Mouse (Mus musculus): Measurements from ENCODE around the gene Gm17604. TPM values are rescaled to one million over a fixed set of nuclear protein-coding genes. Genes with fewer than 3 reads are reported as not detected.

Gm17604 gene
- not detected for total RNA-seq (2021)
- long read RNA-seq, experiment 1 = 0 reads
- long read RNA-seq, experiment 2 = 0 reads

DNA sequence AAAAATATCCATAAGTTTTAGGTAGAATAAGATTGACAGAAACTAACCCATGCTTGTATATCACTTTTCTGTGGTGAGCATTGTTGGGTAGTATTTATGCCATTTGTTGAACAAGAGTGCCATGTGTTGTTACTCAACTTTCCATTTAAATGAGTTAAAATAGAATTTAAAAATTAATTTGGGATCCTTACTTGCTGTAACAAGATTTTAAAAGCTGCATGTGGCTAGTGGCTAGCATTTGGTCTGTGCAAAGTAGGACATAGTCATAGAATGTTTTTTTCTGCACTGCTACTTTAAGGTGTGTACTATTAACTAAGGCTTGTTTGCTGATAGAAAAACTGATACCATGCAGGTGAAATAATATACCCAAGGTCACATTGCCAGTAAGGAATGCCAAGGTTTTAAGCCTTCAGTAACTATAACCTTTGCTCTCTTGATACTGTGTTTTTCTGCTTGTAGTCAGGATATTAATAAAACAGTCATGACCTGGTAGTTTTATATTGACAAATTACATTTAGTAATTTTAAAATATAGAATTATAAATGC lies at the start of gene Gm17604:
Gene Gm17604 (minus strand): TSS at position 51 of the 546 bp plus-strand sequence.
- DNase-seq (ENCODE audit: low spot score in 2 of 2) = no peak

DNA sequence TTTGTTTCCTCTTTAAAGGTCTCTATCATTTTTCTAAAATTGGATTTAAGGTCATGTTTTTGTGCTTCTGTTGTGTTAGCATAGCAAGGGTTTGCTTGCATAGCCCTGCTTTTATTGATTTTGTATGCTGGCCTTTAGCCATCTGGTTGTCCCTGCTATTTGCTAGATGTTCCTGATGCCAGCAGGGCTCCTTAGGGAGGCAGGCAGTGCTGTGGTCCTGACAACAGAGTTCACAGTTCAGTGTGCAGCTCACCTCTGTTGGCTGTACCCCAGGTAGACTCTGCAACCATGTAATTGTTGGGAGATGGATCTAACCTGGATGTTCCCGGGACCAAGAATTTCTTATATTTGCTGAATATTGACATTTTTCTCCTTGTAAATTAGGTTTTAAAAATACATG lies 45.3 kb upstream of the Gm17604 start:
- no peak for DNase-seq (ENCODE audit: low spot score in 2 of 2)

DNA sequence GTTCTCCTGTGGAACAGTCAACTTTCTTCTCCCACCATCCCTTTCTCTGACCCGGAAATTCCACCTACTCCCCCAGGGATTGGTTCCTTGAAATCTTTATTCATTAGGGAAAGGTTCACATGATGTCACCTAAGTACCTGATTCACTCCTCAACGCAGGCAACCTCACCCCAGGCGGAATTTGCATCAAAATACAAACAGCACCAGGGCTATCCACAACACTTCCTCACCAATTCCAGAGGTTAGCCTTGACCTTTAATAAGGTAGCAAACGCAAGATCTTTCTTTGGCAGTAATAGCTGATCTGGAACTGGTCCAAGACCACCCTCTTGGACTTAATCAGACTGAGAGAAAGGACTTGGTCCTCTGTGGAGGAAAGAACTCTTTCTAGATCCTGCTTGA lies 1.5 kb downstream of the Gm17604 start:
- no peak for DNase-seq (ENCODE audit: low spot score in 2 of 2)

DNA sequence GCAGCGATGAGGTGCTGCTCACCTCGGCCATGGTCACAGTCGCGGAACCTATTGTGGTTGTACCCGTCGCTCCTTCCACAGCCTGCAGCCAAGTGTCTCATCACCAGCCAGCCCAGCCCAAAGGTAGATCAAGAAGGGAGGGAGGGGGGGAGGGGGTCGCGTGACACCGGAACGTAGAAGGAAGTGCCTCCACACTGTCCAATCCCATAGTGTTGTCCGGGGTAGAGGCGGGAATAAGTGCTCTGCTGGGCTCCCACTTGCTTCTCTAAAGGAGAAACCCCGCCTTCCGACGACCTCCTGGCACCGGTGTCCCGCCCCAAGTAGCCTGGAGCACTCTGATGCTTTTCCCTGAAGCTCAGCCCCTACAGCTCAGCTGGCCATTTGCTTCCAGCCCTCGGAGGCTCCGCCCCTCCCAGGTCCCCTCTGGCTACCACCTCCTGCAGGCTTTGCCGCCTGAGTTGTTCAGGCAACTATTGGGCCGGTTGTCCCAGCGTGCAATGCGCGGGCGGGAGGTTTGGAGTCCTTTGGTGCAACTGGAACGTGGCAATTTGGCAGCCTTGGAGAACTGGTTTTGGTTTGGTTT lies 24.3 kb downstream of the Gm17604 start, which contains the start of the genes Mospd2 and Fancb:
Gene Mospd2 (minus strand): TSS at position 183 of the 583 bp plus-strand sequence.
Gene Fancb (plus strand): TSS at position 400 of the 583 bp plus-strand sequence.
- peak; percentile 55 to 84 for DNase-seq (ENCODE audit: low spot score in 2 of 2)

DNA sequence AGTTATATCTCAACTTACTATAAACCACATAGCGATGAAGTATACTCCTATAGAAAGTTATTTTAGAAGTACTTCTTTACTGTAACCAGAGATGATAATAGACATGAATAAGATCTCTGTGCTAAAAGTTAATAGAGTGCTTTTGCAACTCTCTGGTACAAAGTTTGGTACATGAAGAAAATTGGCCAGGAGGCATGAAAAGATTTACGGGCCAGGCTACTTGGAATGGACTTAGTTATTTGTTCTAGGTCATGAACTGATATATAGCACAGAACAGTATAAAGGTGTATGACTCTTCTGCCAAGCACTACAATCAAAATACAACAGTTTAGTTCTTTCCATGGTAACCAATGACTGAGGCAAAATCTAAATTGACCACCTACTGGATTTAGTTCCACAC lies 25.8 kb downstream of the Gm17604 start:
- no peak for DNase-seq (ENCODE audit: low spot score in 2 of 2)

DNA sequence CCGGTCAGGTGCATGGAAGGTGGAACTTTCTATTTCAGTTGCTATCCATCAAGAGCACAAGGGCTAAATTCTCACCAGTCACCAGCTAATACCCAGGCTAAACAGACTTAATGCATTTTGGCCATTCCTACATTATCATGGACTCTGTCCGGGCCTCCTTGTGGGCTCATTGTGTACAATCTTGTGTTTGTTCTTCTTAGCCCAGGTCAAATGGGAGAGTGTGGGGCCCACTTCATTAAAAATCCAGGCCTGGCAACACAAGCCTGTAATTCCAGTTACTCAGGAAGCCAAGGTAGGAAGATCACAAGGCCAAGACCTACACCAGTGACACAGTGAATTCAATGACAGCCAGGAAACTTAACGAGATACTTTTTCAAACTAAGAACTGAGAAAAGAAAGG lies 33.4 kb downstream of the Gm17604 start:
- DNase-seq (ENCODE audit: low spot score in 2 of 2) = no peak

DNA sequence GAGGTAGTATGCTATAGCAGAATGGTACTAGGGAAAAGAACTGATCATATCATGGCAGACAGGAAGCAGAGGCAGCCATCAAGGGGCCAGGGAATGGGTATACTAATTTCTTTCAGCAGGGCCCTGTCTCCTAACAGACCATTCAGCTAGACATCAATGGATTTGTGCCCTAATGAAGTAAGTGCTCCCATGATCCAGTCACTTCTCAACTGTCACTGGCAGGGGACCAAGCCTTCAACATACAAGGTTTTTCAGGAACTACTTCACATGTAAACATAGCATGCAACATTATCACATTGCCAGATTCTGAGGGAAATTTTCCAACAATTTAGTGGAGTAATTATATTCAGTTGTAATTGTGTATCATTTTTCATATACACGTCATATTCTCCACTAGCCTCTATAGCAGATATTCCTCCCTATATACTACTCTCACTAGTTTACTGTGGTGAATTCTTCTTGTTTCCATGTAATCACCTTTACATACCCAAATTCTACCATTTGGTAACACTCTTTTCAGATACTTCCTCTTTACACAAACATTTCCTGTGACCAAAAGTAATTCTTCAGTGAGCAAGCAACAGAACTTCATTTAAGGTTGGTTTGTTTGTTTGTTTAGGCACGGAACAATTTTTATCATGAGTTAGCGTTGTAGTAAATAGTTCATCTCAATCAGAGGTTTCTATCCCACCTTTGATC lies 38.7 kb downstream of the Gm17604 start:
- DNase-seq (ENCODE audit: low spot score in 2 of 2) = no peak

Other genes with a start within 250 kb of the Gm17604 start
- gene Mospd2, start 24.5 kb downstream of the Gm17604 start, total RNA-seq (2021) = 10 to 100 TPM; 14.0 to 16.0 TPM
- gene Fancb, start 24.2 kb downstream of the Gm17604 start, total RNA-seq (2021) = 1 to 10 TPM; 1.7 to 2.1 TPM